Mouse (Mus musculus) bone marrow macrophage, adult 2 months (primary cell): ENCODE results near the gene Stk32c.

Experiments used
- CTCF ChIP-seq: IDR thresholded peaks from 2 replicates; pipeline ENCODE4 v1.5.1; 2012; ENCODE audit warnings: low read depth, mild to moderate bottlenecking, low read length, moderate library complexity
- POLR2A ChIP-seq: IDR thresholded peaks from 2 replicates; pipeline ENCODE4 v1.6.1; 2012; ENCODE audit warnings: mild to moderate bottlenecking, low read depth, low read length, borderline replicate concordance

DNA sequence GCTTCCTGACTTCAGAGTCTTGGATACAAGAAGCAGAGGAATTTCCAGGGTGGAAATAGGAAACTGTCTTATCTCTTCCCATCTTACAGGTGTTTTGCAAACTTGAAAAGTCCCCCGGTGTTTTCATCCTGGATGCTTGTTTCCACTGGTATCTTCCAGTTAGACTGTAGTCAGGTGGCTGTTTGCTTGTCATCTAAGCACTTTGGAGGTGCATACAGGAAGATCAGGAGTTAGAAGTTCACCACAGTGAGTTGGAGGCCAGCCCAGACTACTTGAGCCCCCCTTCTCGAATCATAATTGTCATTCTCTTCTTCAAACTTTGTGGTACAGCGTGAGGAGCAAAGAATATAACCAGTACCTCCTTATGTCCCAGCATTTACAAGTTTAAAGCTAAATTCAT lies 1.1 kb upstream of the Stk32c start:
- TF ChIP-seq CTCF: no peak
- no peak for TF ChIP-seq POLR2A
